37 mouse cellular contexts compared by ENCODE assay signal in genomic region chr4:126781871-126782270, GRCm38 (mm10). TPM values are rescaled to one million over a fixed set of nuclear protein-coding genes. Genes with fewer than 3 reads are reported as not detected.
A peak's percentile ranks its signal among the peaks of the same experiment; 100 is the strongest.
DNase-seq lines count a peak whose midpoint lies in the region; ATAC-seq and TF ChIP-seq lines count a peak whose summit lies in the region.
"Had no signal": no experiment of that assay in that cellular context is flagged by ENCODE, and none has a peak within 500 bp of the region (broad histone marks: within the 10 kb centered on the region; RNA-seq: fewer than 3 reads in every experiment).

No protein-coding gene starts in this region.

- H3K36me3 ChIP-seq in forebrain, embryonic 12.5 days (replicated peaks), result no peaks in the 10 kb centered on the region
- no peaks in the 10 kb centered on the region for H3K36me3 ChIP-seq in limb, embryonic 10.5 days
- H3K36me3 ChIP-seq in limb, embryonic 15.5 days, result peaks cover 2% of the 10 kb centered on the region; the same call in 1 of the 2 replicates
- H3K36me3 ChIP-seq: embryonic facial prominence, embryonic 15.5 days; hindbrain, embryonic 12.5 days; intestine, embryonic 15.5 days; midbrain, embryonic 10.5 days; midbrain, embryonic 15.5 days; neural tube, embryonic 15.5 days had no signal

- peak; percentile 73 for DNase-seq in brain, embryonic 14.5 days (ENCODE audit: low read depth)
- no peak for DNase-seq in limb, embryonic 10.5 days (ENCODE audit: low spot score)
- no peak for DNase-seq in urinary bladder, postnatal 36 days (ENCODE audit: low spot score in 2 of 2)
- DNase-seq in urinary bladder, postnatal 10 days (ENCODE audit: low spot score), result no peak
- DNase-seq: adrenal gland, postnatal 25 days; cerebellum, adult 18-20 months; cerebellum, postnatal 14 days; gastrocnemius, adult 2 months; kidney, adult 2 months; kidney, postnatal 36 days; layer of hippocampus, postnatal 36 days; left cerebral cortex, postnatal 4 days; lung, adult 2 months; lung, postnatal 14 days; right cerebral cortex, adult 18-20 months; thymus, adult 18-20 months; thymus, postnatal 25 days had no signal

- no peak overlapping the region for H3K4me3 ChIP-seq in forebrain, embryonic 12.5 days (replicated peaks)
- no peak overlapping the region for H3K4me3 ChIP-seq in limb, embryonic 10.5 days
- H3K4me3 ChIP-seq in limb, embryonic 15.5 days, result no peak overlapping the region
- H3K4me3 ChIP-seq: embryonic facial prominence, embryonic 10.5 days; embryonic facial prominence, embryonic 15.5 days; gastrocnemius, adult 2 months; hindbrain, embryonic 12.5 days; intestine, embryonic 15.5 days; midbrain, embryonic 10.5 days; midbrain, embryonic 15.5 days; neural tube, embryonic 15.5 days had no signal

- TF ChIP-seq CTCF in brain, embryonic 14.5 days (IDR thresholded peaks at IDR 0.05; ENCODE audit: borderline replicate concordance, extremely low read depth, insufficient read depth, insufficient read length), result no peak

- peak overlapping the region; percentile 79; the same call in 1 of the 2 replicates for H3K27ac ChIP-seq in forebrain, embryonic 12.5 days
- peak overlapping the region; percentile 66 for H3K27ac ChIP-seq in limb, embryonic 10.5 days
- peak overlapping the region; percentile 77 for H3K27ac ChIP-seq in limb, embryonic 15.5 days
- H3K27ac ChIP-seq: embryonic facial prominence, embryonic 10.5 days; embryonic facial prominence, embryonic 15.5 days; gastrocnemius, adult 2 months; hindbrain, embryonic 12.5 days; hindbrain, postnatal 0 days; intestine, embryonic 15.5 days; liver, embryonic 14.5 days; midbrain, embryonic 10.5 days; neural tube, embryonic 15.5 days; stomach, postnatal 0 days had no signal

- H3K27me3 ChIP-seq in forebrain, embryonic 12.5 days, result no peaks in the 10 kb centered on the region
- no peaks in the 10 kb centered on the region for H3K27me3 ChIP-seq in limb, embryonic 10.5 days (ENCODE audit: low read depth, poor library complexity, severe bottlenecking)
- no peaks in the 10 kb centered on the region for H3K27me3 ChIP-seq in limb, embryonic 15.5 days
- H3K27me3 ChIP-seq: embryonic facial prominence, embryonic 15.5 days; hindbrain, embryonic 12.5 days; intestine, embryonic 15.5 days; midbrain, embryonic 15.5 days; neural tube, embryonic 15.5 days had no signal

- no peak overlapping the region for H3K9ac ChIP-seq in forebrain, embryonic 12.5 days
- no peak overlapping the region for H3K9ac ChIP-seq in limb, embryonic 15.5 days
- H3K9ac ChIP-seq: embryonic facial prominence, embryonic 15.5 days; hindbrain, embryonic 12.5 days; intestine, embryonic 15.5 days; liver, embryonic 14.5 days; midbrain, embryonic 15.5 days; neural tube, embryonic 15.5 days had no signal

- 9% methylated on average over 3 of the region's 3 CpGs for WGBS in forebrain, embryonic 12.5 days
- WGBS in limb, embryonic 10.5 days, result 84% methylated on average over 3 of the region's 3 CpGs
- WGBS in limb, embryonic 15.5 days, result 44% methylated on average over 3 of the region's 3 CpGs

- ATAC-seq in forebrain, embryonic 12.5 days (ENCODE audit: low FRiP score), result peak; percentile 7; the same call in 1 of the 2 replicates
- ATAC-seq in limb, embryonic 15.5 days (ENCODE audit: insufficient number of reproducible peaks, low FRiP score, low TSS enrichment, low read depth), result no peak
- no peak for ATAC-seq in megakaryocyte progenitor cell, adult 5-6 weeks (replicated peaks; ENCODE audit: poor library complexity)
- ATAC-seq: CD4-positive, CD25-positive, alpha-beta regulatory T cell, adult 4 months; hindbrain, postnatal 0 days; intestine, embryonic 15.5 days; midbrain, embryonic 15.5 days had no signal

- no peak for TF ChIP-seq POLR2A in brain, embryonic 14.5 days (IDR thresholded peaks at IDR 0.05; ENCODE audit: borderline replicate concordance, extremely low read depth, insufficient read depth, insufficient read length, poor library complexity, severe bottlenecking)

- H3K4me1 ChIP-seq in forebrain, embryonic 12.5 days, result peaks cover 49% of the 10 kb centered on the region
- peaks cover 45% of the 10 kb centered on the region for H3K4me1 ChIP-seq in limb, embryonic 10.5 days
- H3K4me1 ChIP-seq in limb, embryonic 15.5 days, result peaks cover 43% of the 10 kb centered on the region
- H3K4me1 ChIP-seq: intestine, embryonic 15.5 days had no signal

- peak overlapping the region; percentile 27; the same call in 1 of the 2 replicates for H3K4me2 ChIP-seq in forebrain, embryonic 12.5 days
- H3K4me2 ChIP-seq in limb, embryonic 15.5 days, result no peak overlapping the region
- H3K4me2 ChIP-seq: embryonic facial prominence, embryonic 15.5 days; hindbrain, embryonic 12.5 days; intestine, embryonic 15.5 days; midbrain, embryonic 15.5 days; neural tube, embryonic 15.5 days had no signal

- H3K9me3 ChIP-seq in forebrain, embryonic 12.5 days, result no peaks in the 10 kb centered on the region
- H3K9me3 ChIP-seq in limb, embryonic 10.5 days (replicated peaks), result no peaks in the 10 kb centered on the region
- H3K9me3 ChIP-seq in limb, embryonic 15.5 days, result no peaks in the 10 kb centered on the region
- H3K9me3 ChIP-seq: embryonic facial prominence, embryonic 10.5 days; embryonic facial prominence, embryonic 15.5 days; hindbrain, embryonic 12.5 days; intestine, embryonic 15.5 days; midbrain, embryonic 10.5 days; midbrain, embryonic 15.5 days; neural tube, embryonic 15.5 days had no signal

RNA-seq across cellular contexts. Expression of gene AU040320, which starts 28.5 kb away (rescaled TPM):
- polyA plus RNA-seq in brain, embryonic 14.5 days (2012; rRNA removed), result 36.0 and 52.4 TPM in 2 replicates
- 32.9 and 33.5 TPM in 2 replicates for polyA plus RNA-seq in forebrain, embryonic 12.5 days (2016; fragmentation: Nextera tagmentation; extraction: Ambion mirVana)
- 18.7 and 19.8 TPM in 2 replicates for polyA plus RNA-seq in limb, embryonic 10.5 days (2016; fragmentation: Nextera tagmentation; extraction: Ambion mirVana)
- polyA plus RNA-seq in limb, embryonic 15.5 days (2015; fragmentation: Nextera tagmentation; extraction: Ambion mirVana), result 17.9 and 19.0 TPM in 2 replicates
- 11.6 and 14.3 TPM in 2 replicates for total RNA-seq in megakaryocyte progenitor cell, adult 5-6 weeks (2015)
- total RNA-seq in megakaryocyte progenitor cell, adult 5-6 weeks (2017), result 12.5 and 19.1 TPM in 2 replicates

RNA-seq across cellular contexts. Expression of gene Ncdn, which starts 28.6 kb away (rescaled TPM):
- polyA plus RNA-seq in brain, embryonic 14.5 days (2012; rRNA removed), result 102 and 107 TPM in 2 replicates
- 46.4 and 52.3 TPM in 2 replicates for polyA plus RNA-seq in forebrain, embryonic 12.5 days (2016; fragmentation: Nextera tagmentation; extraction: Ambion mirVana)
- polyA plus RNA-seq in limb, embryonic 10.5 days (2016; fragmentation: Nextera tagmentation; extraction: Ambion mirVana), result 37.7 and 41.3 TPM in 2 replicates
- polyA plus RNA-seq in limb, embryonic 15.5 days (2015; fragmentation: Nextera tagmentation; extraction: Ambion mirVana), result 29.9 and 31.4 TPM in 2 replicates
- 8.9 and 9.6 TPM in 2 replicates for total RNA-seq in megakaryocyte progenitor cell, adult 5-6 weeks (2015)
- total RNA-seq in megakaryocyte progenitor cell, adult 5-6 weeks (2017), result 8.2 and 8.5 TPM in 2 replicates

RNA-seq across cellular contexts. Expression of gene Tfap2e, which starts 45.8 kb away (rescaled TPM):
- polyA plus RNA-seq in brain, embryonic 14.5 days (2012; rRNA removed), result 2.7 and 3.2 TPM in 2 replicates
- 0.87 and 1.2 TPM in 2 replicates for polyA plus RNA-seq in forebrain, embryonic 12.5 days (2016; fragmentation: Nextera tagmentation; extraction: Ambion mirVana)
- not detected in 2 replicates for polyA plus RNA-seq in limb, embryonic 10.5 days (2016; fragmentation: Nextera tagmentation; extraction: Ambion mirVana)
- 0.48 and 0.54 TPM in 2 replicates for polyA plus RNA-seq in limb, embryonic 15.5 days (2015; fragmentation: Nextera tagmentation; extraction: Ambion mirVana)
- not detected in 2 replicates for total RNA-seq in megakaryocyte progenitor cell, adult 5-6 weeks (2015)
- total RNA-seq in megakaryocyte progenitor cell, adult 5-6 weeks (2017), result not detected in 2 replicates
- total RNA-seq: adrenal gland, adult 18-20 months; adrenal gland, postnatal 25 days; gastrocnemius, adult 2 months; gastrocnemius, postnatal 4 days; heart, postnatal 25 days; hindbrain, postnatal 0 days; layer of hippocampus, adult 8-10 months; layer of hippocampus, postnatal 36 days; left cerebral cortex, postnatal 4 days had no signal
- polyA plus RNA-seq: CD4-positive, CD25-positive, alpha-beta regulatory T cell, adult 4 months; embryonic facial prominence, embryonic 10.5 days; heart, embryonic 14.5 days; intestine, embryonic 15.5 days; kidney, adult 2 months; kidney, embryonic 16.5 days; liver, embryonic 14.5 days had no signal
